Mouse (Mus musculus) myocyte (in vitro differentiated cells): ENCODE results near the gene Gja8.

Experiments used
- E2F4 ChIP-seq: IDR thresholded peaks from one replicate; pipeline ENCODE4 v1.6.1; 2011; ENCODE audit warnings: mild to moderate bottlenecking, control low read depth, moderate library complexity; ENCODE audit not compliant: insufficient read depth
- MAX ChIP-seq: IDR thresholded peaks from one replicate; pipeline ENCODE4 v1.6.1; 2011; ENCODE audit warnings: low read depth, mild to moderate bottlenecking, control low read depth

DNA sequence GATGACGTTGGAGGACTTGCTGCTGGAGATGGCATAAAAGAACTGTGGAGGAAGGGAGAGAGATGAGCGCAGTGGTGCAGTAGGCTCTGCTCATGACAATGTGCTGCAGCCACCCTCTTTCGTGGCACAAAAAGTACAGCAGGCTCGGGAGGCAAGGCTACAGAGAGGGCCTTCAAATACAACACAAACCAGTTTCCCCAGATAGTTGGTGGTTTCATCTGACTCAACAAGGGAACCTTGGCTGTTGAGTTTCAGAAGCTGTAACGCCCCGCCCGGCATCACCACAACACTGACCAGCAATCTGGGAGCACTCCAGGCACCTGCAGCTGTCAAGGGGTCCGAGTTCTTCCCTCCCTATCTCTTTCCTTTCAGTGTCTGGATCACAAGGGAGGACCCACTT, 53.3 kb downstream of the Gja8 start:
- TF ChIP-seq E2F4 = no peak
- TF ChIP-seq MAX = no peak
